Mouse (Mus musculus) 3T3-L1 (cell line): ENCODE results near the gene Daglb.
A peak's percentile ranks its signal among the peaks of the same experiment; 100 is the strongest.

Source experiments
- DNase-seq: peaks from one replicate; pipeline ENCODE4 v3.0.0-alpha.2; 2015; ENCODE audit warnings: low read depth, low spot score

Daglb gene

GRCm38 (mm10) chr5:143464100-143464756, at the start of gene Daglb:
Daglb (plus strand) TSS chr5:143464584.
- DNase-seq: peak; percentile 72

- DNase-seq: no peak
These were observed 42.9 kb upstream of the Daglb start for GRCm38 (mm10) chr5:143421484-143421883.

GRCm38 (mm10) chr5:143422990-143423389, 41.4 kb upstream of the Daglb start:
- DNase-seq: no peak

GRCm38 (mm10) chr5:143423899-143424519, 40.4 kb upstream of the Daglb start:
- peak; percentile 75 for DNase-seq

- peak; percentile 87 for DNase-seq
These were observed 30.0 kb upstream of the Daglb start for GRCm38 (mm10) chr5:143434421-143434820.

GRCm38 (mm10) chr5:143441298-143441697, 23.1 kb upstream of the Daglb start:
- DNase-seq: no peak

- no peak for DNase-seq
These were observed 22.6 kb upstream of the Daglb start for GRCm38 (mm10) chr5:143441753-143442152.

GRCm38 (mm10) chr5:143463671-143464070, 713 bp upstream of the Daglb start:
- DNase-seq: no peak

GRCm38 (mm10) chr5:143464757-143465118, 354 bp downstream of the Daglb start:
- DNase-seq: peak; percentile 26

- DNase-seq: no peak
These were observed 1.0 kb downstream of the Daglb start for GRCm38 (mm10) chr5:143465156-143466085.

GRCm38 (mm10) chr5:143466891-143467669, 2.7 kb downstream of the Daglb start:
- DNase-seq: no peak

GRCm38 (mm10) chr5:143467931-143468330, 3.5 kb downstream of the Daglb start:
- DNase-seq: no peak

GRCm38 (mm10) chr5:143469628-143470027, 5.2 kb downstream of the Daglb start:
- DNase-seq: no peak

GRCm38 (mm10) chr5:143470421-143471164, 6.2 kb downstream of the Daglb start:
- no peak for DNase-seq

GRCm38 (mm10) chr5:143471165-143471546, 6.8 kb downstream of the Daglb start:
- DNase-seq: no peak

- no peak for DNase-seq
These were observed 7.7 kb downstream of the Daglb start for GRCm38 (mm10) chr5:143471953-143472618.

- DNase-seq: peak; percentile 91
These were observed 10.9 kb downstream of the Daglb start for GRCm38 (mm10) chr5:143475153-143475844.

GRCm38 (mm10) chr5:143476013-143476412, 11.6 kb downstream of the Daglb start:
- no peak for DNase-seq

GRCm38 (mm10) chr5:143477901-143478300, 13.5 kb downstream of the Daglb start:
- DNase-seq: no peak

GRCm38 (mm10) chr5:143484955-143485354, 20.6 kb downstream of the Daglb start:
- no peak for DNase-seq
